ENCODE assay signal across 9 mouse cellular contexts in the genomic region with DNA sequence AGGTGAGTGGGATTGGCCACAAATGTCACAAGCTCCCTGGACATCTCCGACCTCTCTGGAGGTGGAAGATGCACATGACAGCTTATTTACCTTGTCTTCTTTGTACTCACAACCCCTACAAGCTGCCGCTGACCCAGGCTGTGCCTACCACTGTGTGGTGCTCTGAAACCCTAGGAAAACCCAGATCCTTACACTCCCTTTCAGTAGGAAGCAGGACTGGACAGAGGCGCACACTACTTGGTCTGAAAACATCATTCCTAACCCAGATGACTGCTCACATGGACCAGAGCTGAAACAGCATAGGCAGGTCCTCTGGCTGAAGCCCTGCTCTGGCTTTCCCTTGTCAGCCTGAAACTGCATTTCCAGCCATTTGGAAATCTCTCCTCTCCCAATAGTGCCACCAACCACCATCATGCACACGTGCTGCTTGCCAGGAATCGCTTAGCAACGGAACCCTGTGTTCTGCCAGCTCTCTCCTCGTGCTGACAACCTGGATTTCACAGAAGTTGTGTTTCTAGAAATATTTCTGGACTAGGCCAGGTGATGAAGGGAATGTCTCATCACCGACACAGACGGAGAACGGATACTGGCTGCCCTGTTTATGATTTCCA.
DNase-seq lines count a peak whose midpoint lies in the region; ATAC-seq lines count a peak whose summit lies in the region.
"Had no signal": no experiment of that assay in that cellular context is flagged by ENCODE, and none has a peak within 500 bp of the region (broad histone marks: within the 10 kb centered on the region; RNA-seq: fewer than 3 reads in every experiment).

No protein-coding gene starts in this region.

- DNase-seq in adrenal gland, postnatal 14 days = peak; percentile 44
- no peak for DNase-seq in adrenal gland, adult 8-10 months
- DNase-seq in midbrain, embryonic 10.5 days (ENCODE audit: low spot score) = no peak
- DNase-seq in midbrain, embryonic 11.5 days (ENCODE audit: low spot score, missing footprints) = no peak
- peak; percentile 78 to 83 for DNase-seq in left cerebral cortex, postnatal 25 days (ENCODE audit: low spot score in 2 of 2)
- no peak for DNase-seq in ovary, postnatal 14 days (ENCODE audit: low spot score)
- no peak for DNase-seq in lung, postnatal 14 days
- DNase-seq: lung, embryonic 14.5 days had no signal

- H3K9ac ChIP-seq in midbrain, embryonic 11.5 days (ENCODE audit: low read length) = no peak overlapping the region
- H3K9ac ChIP-seq: lung, embryonic 14.5 days had no signal

- no peaks in the 10 kb centered on the region for H3K9me3 ChIP-seq in midbrain, embryonic 10.5 days (replicated peaks)
- no peaks in the 10 kb centered on the region for H3K9me3 ChIP-seq in midbrain, embryonic 11.5 days (ENCODE audit: control insufficient read depth, low read length)

- H3K4me3 ChIP-seq in midbrain, embryonic 10.5 days = no peak overlapping the region
- H3K4me3 ChIP-seq in midbrain, embryonic 11.5 days (ENCODE audit: low read depth, low read length) = no peak overlapping the region

- intact Hi-C loops in left cerebral cortex, postnatal 25 days (cut with DNase I) = loop anchor here (5.0 kb wide), 1 partner anchor 190 kb away; no protein-coding TSS in a partner anchor

- H3K27me3 ChIP-seq in midbrain, embryonic 10.5 days (ENCODE audit: low read depth, poor library complexity, severe bottlenecking) = no peaks in the 10 kb centered on the region
- H3K27me3 ChIP-seq in midbrain, embryonic 11.5 days (ENCODE audit: control insufficient read depth, insufficient read depth, low read length) = no peaks in the 10 kb centered on the region

- WGBS in midbrain, embryonic 10.5 days = 78% methylated on average over 10 of the region's 10 CpGs
- WGBS in midbrain, embryonic 11.5 days = 77% methylated on average over 10 of the region's 10 CpGs

- peaks cover 15% of the 10 kb centered on the region for H3K4me1 ChIP-seq in midbrain, embryonic 10.5 days
- no peaks in the 10 kb centered on the region for H3K4me1 ChIP-seq in midbrain, embryonic 11.5 days (ENCODE audit: control insufficient read depth, insufficient read depth, low read length)

- H3K27ac ChIP-seq in midbrain, embryonic 10.5 days (replicated peaks) = peak overlapping the region; percentile 23; the same call in 1 of the 2 replicates
- no peak overlapping the region for H3K27ac ChIP-seq in midbrain, embryonic 11.5 days (ENCODE audit: low read depth, low read length)

- no peak for ATAC-seq in midbrain, embryonic 11.5 days (ENCODE audit: low FRiP score)
- ATAC-seq in CD4-positive, CD25-positive, alpha-beta regulatory T cell, adult 4 months = no peak

- no peak overlapping the region for H3K4me2 ChIP-seq in midbrain, embryonic 11.5 days
- H3K4me2 ChIP-seq: lung, embryonic 14.5 days had no signal

- no peaks in the 10 kb centered on the region for H3K36me3 ChIP-seq in midbrain, embryonic 10.5 days
- H3K36me3 ChIP-seq in midbrain, embryonic 11.5 days (ENCODE audit: control insufficient read depth, insufficient read depth, low read length) = no peaks in the 10 kb centered on the region

Comparison
In these comparisons a context has a peak if more than half of its experiments do, and no peak if none do; other contexts are left out.
1. DNase-seq: peak in adrenal gland, postnatal 14 days (single experiment) and left cerebral cortex, postnatal 25 days (2 of 2); none in adrenal gland, adult 8-10 months (single experiment), midbrain, embryonic 10.5 days (single experiment), midbrain, embryonic 11.5 days (single experiment), ovary, postnatal 14 days (single experiment) and lung, postnatal 14 days (single experiment).